Mouse (Mus musculus): ENCODE measurements around the gene Galnt2.

DNA sequence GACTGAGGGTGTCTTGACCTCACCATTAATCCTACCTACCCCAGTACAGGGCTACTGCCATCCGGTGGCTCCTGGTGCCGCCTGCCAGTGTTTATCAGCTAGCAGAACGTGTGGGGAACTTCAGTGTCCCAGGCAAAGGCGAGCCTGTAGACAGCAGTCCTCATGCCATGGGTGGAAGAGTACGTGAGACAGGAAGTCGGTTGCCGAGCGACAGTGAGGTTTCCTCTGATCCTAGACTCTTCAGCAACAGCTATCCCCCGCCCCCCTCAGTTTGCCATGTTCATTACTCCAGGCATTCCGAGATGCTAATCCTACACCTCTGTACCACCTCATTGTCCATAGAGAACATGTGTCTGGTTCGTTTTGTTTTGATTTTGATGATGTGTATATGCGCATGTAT, 29.2 kb downstream of the Galnt2 start:
- TF ChIP-seq MAX (IDR thresholded peaks at IDR 0.05) (no peak), CTCF (IDR thresholded peaks at IDR 0.05; ENCODE audit: control insufficient read depth, insufficient read depth, insufficient read length) (no peak), MYOG (IDR thresholded peaks at IDR 0.05; ENCODE audit: control insufficient read depth, extremely low read depth, insufficient read length) (no peak)

Measured in C2C12 (cell line).